Mouse (Mus musculus): ENCODE measurements around the gene Tbc1d9. TPM values are rescaled to one million over a fixed set of nuclear protein-coding genes. Genes with fewer than 3 reads are reported as not detected.

Tbc1d9 gene
- polyA plus RNA-seq (2012; rRNA removed) = 18.5 and 23.6 TPM in 2 replicates

GRCm38 (mm10) chr8:83165235-83165930, at the start of gene Tbc1d9:
Gene Tbc1d9 (plus strand): TSS chr8:83165352.
- Histone ChIP-seq H3K4me1 (ENCODE audit: control insufficient read depth, insufficient read depth, insufficient read length) (peaks cover 4% of the 10 kb centered on the region; the same call in 1 of the 2 replicates), H3K27me3 (ENCODE audit: control insufficient read depth, insufficient read depth, low read length) (peaks cover 10% of the 10 kb centered on the region), H3K36me3 (ENCODE audit: control insufficient read depth, insufficient read depth, low read length) (no peaks in the 10 kb centered on the region), H3K4me3 (ENCODE audit: extremely low read depth, insufficient read depth, insufficient read length) (peak within 1 kb of the TSS; percentile 66), H3K27ac (ENCODE audit: insufficient read depth, low read length) (peak within 1 kb of the TSS; percentile 70)
- TF ChIP-seq POLR2A (IDR thresholded peaks at IDR 0.05; ENCODE audit: low read depth, low read length) = no peak; the same call in 1 of the 2 replicates
- no peak for TF ChIP-seq CTCF (IDR thresholded peaks at IDR 0.05; ENCODE audit: extremely low read depth, insufficient read depth, insufficient read length, insufficient replicate concordance)
- under 1% methylated on average over 50 of the region's 63 CpGs for WGBS
- peak in 1 of 2 experiments; percentile 11 for DNase-seq (ENCODE audit: low read depth in 1 of 2, low spot score in 2 of 2)

DNA sequence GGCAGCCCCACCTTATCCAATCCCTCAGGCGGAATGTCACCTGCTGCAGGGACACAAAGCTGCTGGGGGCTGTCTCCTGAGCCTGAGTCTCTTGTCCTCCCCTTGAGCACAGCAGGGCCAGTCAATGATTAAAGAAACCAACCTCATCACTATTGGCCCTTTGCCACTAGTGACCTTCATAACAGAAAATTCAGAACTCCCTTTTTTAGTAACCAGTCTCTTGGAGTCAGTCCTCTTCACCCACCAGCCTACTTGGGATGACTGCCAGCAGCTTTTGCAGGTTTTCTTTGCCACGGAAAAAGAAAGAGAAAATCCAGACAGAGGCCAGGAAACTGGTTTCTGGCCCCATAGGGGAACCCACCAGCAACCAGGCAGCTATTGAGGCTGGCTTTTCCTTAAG, 30.1 kb upstream of the Tbc1d9 start:
- Histone ChIP-seq H3K4me3 (ENCODE audit: extremely low read depth, insufficient read depth, insufficient read length) (no peak overlapping the region), H3K27me3 (ENCODE audit: control insufficient read depth, insufficient read depth, low read length) (no peaks in the 10 kb centered on the region), H3K27ac (ENCODE audit: insufficient read depth, low read length) (no peak overlapping the region), H3K4me1 (ENCODE audit: control insufficient read depth, insufficient read depth, insufficient read length) (peaks cover 16% of the 10 kb centered on the region), H3K36me3 (ENCODE audit: control insufficient read depth, insufficient read depth, low read length) (no peaks in the 10 kb centered on the region)
- TF ChIP-seq CTCF (IDR thresholded peaks at IDR 0.05; ENCODE audit: extremely low read depth, insufficient read depth, insufficient read length, insufficient replicate concordance) = no peak
- no peak for TF ChIP-seq POLR2A (IDR thresholded peaks at IDR 0.05; ENCODE audit: low read depth, low read length)
- WGBS = 70% methylated on average over 2 of the region's 2 CpGs
- DNase-seq (ENCODE audit: low read depth in 1 of 2, low spot score in 2 of 2) = no peak

GRCm38 (mm10) chr8:83140068-83140467, 25.1 kb upstream of the Tbc1d9 start:
- TF ChIP-seq CTCF (IDR thresholded peaks at IDR 0.05; ENCODE audit: extremely low read depth, insufficient read depth, insufficient read length, insufficient replicate concordance) (no peak), POLR2A (IDR thresholded peaks at IDR 0.05; ENCODE audit: low read depth, low read length) (no peak)
- H3K27ac ChIP-seq (ENCODE audit: insufficient read depth, low read length) = peak overlapping the region; percentile 73

GRCm38 (mm10) chr8:83140701-83141111, 24.4 kb upstream of the Tbc1d9 start:
- H3K36me3 ChIP-seq (ENCODE audit: control insufficient read depth, insufficient read depth, low read length) = no peaks in the 10 kb centered on the region
- 11% methylated on average over 3 of the region's 3 CpGs for WGBS
- peak overlapping the region; percentile 73 for H3K27ac ChIP-seq (ENCODE audit: insufficient read depth, low read length)

More at GRCm38 (mm10) chr8:83140068-83140467, 25.1 kb upstream of the Tbc1d9 start:
- no peaks in the 10 kb centered on the region for H3K36me3 ChIP-seq (ENCODE audit: control insufficient read depth, insufficient read depth, low read length)
- no peak overlapping the region for H3K4me3 ChIP-seq (ENCODE audit: extremely low read depth, insufficient read depth, insufficient read length)
- DNase-seq (ENCODE audit: low read depth in 1 of 2, low spot score in 2 of 2) = no peak
- H3K4me1 ChIP-seq (ENCODE audit: control insufficient read depth, insufficient read depth, insufficient read length) = peaks cover 17% of the 10 kb centered on the region; the same call in 1 of the 2 replicates
- 46% methylated on average over 1 of the region's 1 CpGs for WGBS
- no peaks in the 10 kb centered on the region for H3K27me3 ChIP-seq (ENCODE audit: control insufficient read depth, insufficient read depth, low read length)

DNA sequence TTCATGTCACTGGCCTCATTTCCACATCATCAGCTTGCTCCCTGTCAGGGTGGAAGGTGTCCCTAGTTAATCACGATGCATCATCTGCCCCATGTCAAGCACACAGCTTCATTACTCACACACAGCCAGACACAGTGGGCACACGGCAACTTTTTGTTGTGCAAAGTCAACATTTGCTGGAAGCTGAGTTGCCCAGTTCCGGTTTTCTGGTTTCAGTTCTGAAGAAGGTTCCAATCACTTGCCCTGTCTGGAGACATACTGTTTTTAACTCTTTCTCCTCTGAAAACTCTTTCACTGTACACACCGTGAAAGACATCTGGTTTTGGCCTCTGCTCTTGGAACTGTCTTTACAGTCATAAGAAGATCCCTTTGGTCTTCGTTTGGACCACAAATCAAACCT, 23.8 kb upstream of the Tbc1d9 start:
- no peaks in the 10 kb centered on the region for H3K36me3 ChIP-seq (ENCODE audit: control insufficient read depth, insufficient read depth, low read length)
- DNase-seq (ENCODE audit: low read depth in 1 of 2, low spot score in 2 of 2) = peak in 1 of 2 experiments; percentile 23
- TF ChIP-seq POLR2A (IDR thresholded peaks at IDR 0.05; ENCODE audit: low read depth, low read length) = no peak
- no peak for TF ChIP-seq CTCF (IDR thresholded peaks at IDR 0.05; ENCODE audit: extremely low read depth, insufficient read depth, insufficient read length, insufficient replicate concordance)
- H3K4me1 ChIP-seq (ENCODE audit: control insufficient read depth, insufficient read depth, insufficient read length) = peaks cover 17% of the 10 kb centered on the region; the same call in 1 of the 2 replicates
- no peaks in the 10 kb centered on the region for H3K27me3 ChIP-seq (ENCODE audit: control insufficient read depth, insufficient read depth, low read length)
- H3K4me3 ChIP-seq (ENCODE audit: extremely low read depth, insufficient read depth, insufficient read length) = no peak overlapping the region
- WGBS = 25% methylated on average over 5 of the region's 5 CpGs
- peak overlapping the region; percentile 73; the same call in 1 of the 2 replicates for H3K27ac ChIP-seq (ENCODE audit: insufficient read depth, low read length)

More at GRCm38 (mm10) chr8:83140701-83141111, 24.4 kb upstream of the Tbc1d9 start:
- DNase-seq (ENCODE audit: low read depth in 1 of 2, low spot score in 2 of 2) = peak in 1 of 2 experiments; percentile 34
- Histone ChIP-seq H3K4me1 (ENCODE audit: control insufficient read depth, insufficient read depth, insufficient read length) (peaks cover 17% of the 10 kb centered on the region; the same call in 1 of the 2 replicates), H3K27me3 (ENCODE audit: control insufficient read depth, insufficient read depth, low read length) (no peaks in the 10 kb centered on the region), H3K4me3 (ENCODE audit: extremely low read depth, insufficient read depth, insufficient read length) (no peak overlapping the region)
- no peak for TF ChIP-seq POLR2A (IDR thresholded peaks at IDR 0.05; ENCODE audit: low read depth, low read length)
- TF ChIP-seq CTCF (IDR thresholded peaks at IDR 0.05; ENCODE audit: extremely low read depth, insufficient read depth, insufficient read length, insufficient replicate concordance) = no peak

DNA sequence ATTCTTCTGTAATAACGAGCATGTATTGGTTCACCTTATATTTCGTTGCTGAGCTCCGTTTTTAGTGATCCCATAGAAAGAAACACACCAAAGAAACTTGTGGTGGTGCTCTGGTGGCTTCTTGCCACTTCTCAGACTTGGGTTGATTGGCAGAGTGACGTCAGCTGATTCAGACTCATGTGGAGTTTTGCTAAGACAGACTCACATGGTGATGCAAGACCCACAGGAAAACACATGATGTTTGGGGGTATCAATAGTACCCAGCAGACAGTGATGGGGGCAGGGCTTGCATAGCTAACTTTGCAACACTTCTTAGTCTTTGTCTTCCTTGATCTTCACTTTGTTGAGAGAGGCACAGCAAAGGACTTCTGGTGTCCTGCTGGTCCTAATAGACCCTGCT, 20.6 kb upstream of the Tbc1d9 start:
- H3K27me3 ChIP-seq (ENCODE audit: control insufficient read depth, insufficient read depth, low read length) = no peaks in the 10 kb centered on the region
- WGBS = 91% methylated on average over 4 of the region's 4 CpGs
- peaks cover 17% of the 10 kb centered on the region; the same call in 1 of the 2 replicates for H3K4me1 ChIP-seq (ENCODE audit: control insufficient read depth, insufficient read depth, insufficient read length)
- H3K36me3 ChIP-seq (ENCODE audit: control insufficient read depth, insufficient read depth, low read length) = no peaks in the 10 kb centered on the region
- H3K4me3 ChIP-seq (ENCODE audit: extremely low read depth, insufficient read depth, insufficient read length) = no peak overlapping the region
- H3K27ac ChIP-seq (ENCODE audit: insufficient read depth, low read length) = peak overlapping the region; percentile 25; the same call in 1 of the 2 replicates
- DNase-seq (ENCODE audit: low read depth in 1 of 2, low spot score in 2 of 2) = no peak
- TF ChIP-seq CTCF (IDR thresholded peaks at IDR 0.05; ENCODE audit: extremely low read depth, insufficient read depth, insufficient read length, insufficient replicate concordance) = no peak
- TF ChIP-seq POLR2A (IDR thresholded peaks at IDR 0.05; ENCODE audit: low read depth, low read length) = no peak

DNA sequence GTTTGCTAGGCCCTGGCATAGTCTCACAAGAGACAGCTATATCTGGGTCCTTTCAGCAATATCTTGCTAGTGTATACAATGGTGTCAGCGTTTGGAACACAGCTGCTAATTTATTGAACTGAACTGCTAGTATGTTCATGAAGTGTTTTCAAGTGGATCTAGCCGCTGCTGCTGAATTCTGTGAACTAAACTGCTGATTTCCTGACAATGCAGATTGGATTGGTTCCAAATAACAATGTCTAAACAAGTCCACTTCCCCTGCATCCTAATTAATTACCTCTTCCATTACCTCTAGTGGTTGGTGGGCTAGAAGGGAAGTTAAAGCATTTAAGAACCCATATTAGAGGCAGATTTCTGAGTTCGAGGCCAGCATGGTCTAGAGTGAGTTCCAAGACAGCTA, 19.7 kb upstream of the Tbc1d9 start:
- no peak for TF ChIP-seq POLR2A (IDR thresholded peaks at IDR 0.05; ENCODE audit: low read depth, low read length)
- no peak for TF ChIP-seq CTCF (IDR thresholded peaks at IDR 0.05; ENCODE audit: extremely low read depth, insufficient read depth, insufficient read length, insufficient replicate concordance)
- H3K27ac ChIP-seq (ENCODE audit: insufficient read depth, low read length) = no peak overlapping the region
- no peak for DNase-seq (ENCODE audit: low read depth in 1 of 2, low spot score in 2 of 2)
- H3K4me1 ChIP-seq (ENCODE audit: control insufficient read depth, insufficient read depth, insufficient read length) = peaks cover 11% of the 10 kb centered on the region; the same call in 1 of the 2 replicates
- no peaks in the 10 kb centered on the region for H3K36me3 ChIP-seq (ENCODE audit: control insufficient read depth, insufficient read depth, low read length)
- 83% methylated on average over 3 of the region's 3 CpGs for WGBS
- no peaks in the 10 kb centered on the region for H3K27me3 ChIP-seq (ENCODE audit: control insufficient read depth, insufficient read depth, low read length)
- no peak overlapping the region for H3K4me3 ChIP-seq (ENCODE audit: extremely low read depth, insufficient read depth, insufficient read length)
